Mouse (Mus musculus): Measurements from ENCODE around the gene Carhsp1.

The Carhsp1 gene

GRCm38 (mm10) chr16:8675559-8675958 is 3.6 kb upstream of the Carhsp1 start:
- no peak for DNase-seq (ENCODE audit: low spot score in 2 of 2)

DNA sequence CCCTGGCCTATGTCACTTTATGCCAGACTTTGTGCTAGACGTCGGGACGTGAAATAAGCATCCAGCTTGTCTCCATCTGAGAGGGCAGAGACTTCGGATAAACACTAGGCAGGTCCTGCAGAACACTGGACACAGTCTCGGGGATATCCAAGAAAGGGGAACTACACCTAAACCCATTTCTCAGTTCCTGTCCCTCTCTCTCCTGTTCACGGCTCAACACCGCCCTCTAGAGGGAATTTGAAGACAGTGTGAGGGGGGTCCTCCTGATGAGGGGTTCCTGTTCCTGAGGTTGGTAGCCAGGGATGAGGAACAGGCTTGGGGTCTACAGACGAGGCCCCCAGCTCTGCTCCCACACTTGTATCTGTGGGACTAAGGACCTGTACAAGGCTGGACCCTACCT is 2.2 kb upstream of the Carhsp1 start:
- peak in 1 of 2 experiments; percentile 73 for DNase-seq (ENCODE audit: low spot score in 2 of 2)

- no peak for DNase-seq (ENCODE audit: low spot score in 2 of 2)
Observed at GRCm38 (mm10) chr16:8673343-8673742, 1.4 kb upstream of the Carhsp1 start.

DNA sequence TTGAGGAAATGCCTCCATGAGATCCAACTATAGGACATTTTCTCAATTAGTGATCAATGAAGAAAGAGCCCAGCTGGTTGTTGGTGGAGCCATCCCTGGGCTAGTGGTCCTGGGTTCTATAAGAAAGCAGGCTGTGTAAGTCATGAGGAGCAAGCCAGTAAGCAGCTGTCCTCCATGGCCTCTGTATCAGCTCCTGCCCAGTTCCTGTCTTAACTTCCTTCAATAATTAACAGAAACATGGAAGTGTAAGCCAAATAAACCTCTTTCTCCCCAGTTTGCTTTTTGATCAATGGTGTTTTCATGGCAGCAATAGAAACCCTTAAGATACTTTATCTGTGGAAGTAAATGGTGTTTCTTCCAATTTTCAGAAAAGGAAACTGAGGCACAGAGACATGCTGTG is 856 bp upstream of the Carhsp1 start:
- DNase-seq (ENCODE audit: low spot score in 2 of 2), result no peak

DNA sequence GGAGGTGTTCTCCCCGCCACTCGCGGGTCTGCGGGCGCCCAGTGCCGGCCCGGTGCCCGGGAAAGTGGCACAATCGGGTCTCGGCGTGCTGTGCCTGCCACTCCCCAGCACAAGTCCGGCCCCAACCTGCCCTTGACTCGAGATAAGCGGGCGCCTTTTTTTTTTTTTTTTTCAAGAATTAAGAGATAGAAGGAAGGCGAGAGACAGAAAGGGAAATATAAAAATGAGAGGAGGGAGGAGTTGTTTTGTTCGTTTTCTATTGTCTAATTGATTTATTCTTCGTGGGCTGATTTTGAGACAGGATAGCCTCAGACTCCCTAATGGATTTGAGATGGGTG is 364 bp upstream of the Carhsp1 start:
- DNase-seq (ENCODE audit: low spot score in 2 of 2), result no peak

GRCm38 (mm10) chr16:8670041-8671035 is 1.6 kb downstream of the Carhsp1 start:
- no peak for DNase-seq (ENCODE audit: low spot score in 2 of 2)

GRCm38 (mm10) chr16:8669432-8669831 is 2.5 kb downstream of the Carhsp1 start:
- no peak for DNase-seq (ENCODE audit: low spot score in 2 of 2)

DNA sequence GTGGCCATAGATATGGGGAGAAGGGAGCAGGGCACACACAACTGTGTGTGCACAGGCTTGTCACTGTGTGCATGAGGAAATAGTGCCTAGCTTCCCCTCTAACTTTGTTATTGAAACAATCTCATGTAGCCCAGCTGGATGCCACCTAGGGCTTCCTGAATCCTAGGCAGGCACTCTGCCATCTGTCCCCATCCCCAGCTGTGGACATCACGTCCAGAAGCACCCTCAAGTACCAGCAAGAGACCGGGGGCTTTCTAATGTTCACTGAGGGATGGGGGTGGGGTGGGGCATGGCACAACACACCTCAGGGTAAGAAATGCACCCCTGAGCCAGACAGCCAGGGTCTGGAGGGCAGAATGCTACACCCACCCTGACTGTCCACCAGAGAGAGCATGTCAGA is 3.6 kb downstream of the Carhsp1 start:
- DNase-seq (ENCODE audit: low spot score in 2 of 2), result no peak

DNA sequence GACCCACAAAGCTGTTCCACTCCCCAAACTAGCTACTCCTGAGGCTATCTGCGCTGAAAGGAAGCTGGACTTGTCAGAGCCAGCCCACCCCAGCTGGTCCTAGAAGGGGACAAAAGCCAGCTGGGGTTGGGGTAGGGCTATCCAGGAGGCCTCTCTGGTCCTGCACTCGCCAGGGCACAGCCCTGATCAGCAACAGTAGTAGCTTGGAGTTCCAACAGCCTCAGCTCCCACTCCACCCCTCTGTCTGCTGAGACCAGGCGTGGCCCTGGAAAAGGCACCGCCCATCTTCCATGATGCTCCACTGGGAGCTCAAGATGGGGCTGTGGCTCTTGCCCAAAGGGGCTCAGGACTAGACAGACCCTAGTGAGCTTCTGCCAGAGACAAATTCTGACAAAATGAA is 4.1 kb downstream of the Carhsp1 start:
- no peak for DNase-seq (ENCODE audit: low spot score in 2 of 2)

DNA sequence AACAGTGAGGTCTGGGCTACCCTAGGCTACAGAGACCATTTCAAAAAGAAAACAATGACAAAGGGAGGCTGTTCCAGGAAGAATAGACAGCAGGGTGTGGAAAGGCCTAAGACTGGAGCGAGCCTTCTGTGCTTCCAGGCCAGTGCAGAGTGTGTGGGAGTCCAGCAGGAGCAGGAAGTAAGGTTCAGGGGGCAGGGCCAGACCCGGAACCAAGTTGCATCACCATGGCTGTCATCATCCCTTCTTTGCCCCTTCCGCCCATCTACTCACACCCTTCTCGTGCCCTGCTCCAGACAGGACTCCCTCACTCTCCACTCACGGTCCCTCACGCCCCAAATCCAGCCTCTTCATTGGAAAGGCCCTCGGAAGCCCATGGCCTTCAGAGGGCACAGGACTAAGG is 4.7 kb downstream of the Carhsp1 start:
- no peak for DNase-seq (ENCODE audit: low spot score in 2 of 2)

- no peak for DNase-seq (ENCODE audit: low spot score in 2 of 2)
Observed at GRCm38 (mm10) chr16:8666452-8666851, 5.5 kb downstream of the Carhsp1 start.

- DNase-seq (ENCODE audit: low spot score in 2 of 2), result no peak
Observed at GRCm38 (mm10) chr16:8665367-8665766, 6.6 kb downstream of the Carhsp1 start.

- DNase-seq (ENCODE audit: low spot score in 2 of 2), result peak in 1 of 2 experiments; percentile 69
Observed at GRCm38 (mm10) chr16:8663606-8664539, 8.1 kb downstream of the Carhsp1 start.

DNA sequence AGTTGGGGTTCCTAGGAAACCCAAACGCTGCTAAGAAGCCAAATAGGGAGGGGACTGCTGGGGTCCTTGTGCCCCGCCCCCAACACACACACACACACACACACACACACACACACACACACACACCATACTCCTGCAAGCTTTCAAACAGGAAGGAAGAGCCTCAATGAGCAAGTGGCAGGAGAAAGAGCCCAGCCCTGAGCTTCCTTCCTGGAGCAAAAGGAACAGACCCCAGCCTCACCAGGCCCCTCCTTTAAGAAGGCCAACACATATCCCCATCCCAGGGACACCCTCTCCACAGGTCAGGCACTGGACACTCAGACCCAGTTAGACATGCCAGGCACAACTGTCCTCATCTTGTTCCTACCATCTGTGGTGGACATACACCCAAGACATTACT is 8.9 kb downstream of the Carhsp1 start:
- DNase-seq (ENCODE audit: low spot score in 2 of 2), result no peak

GRCm38 (mm10) chr16:8658764-8659163 is 13.2 kb downstream of the Carhsp1 start:
- DNase-seq (ENCODE audit: low spot score in 2 of 2), result no peak

DNA sequence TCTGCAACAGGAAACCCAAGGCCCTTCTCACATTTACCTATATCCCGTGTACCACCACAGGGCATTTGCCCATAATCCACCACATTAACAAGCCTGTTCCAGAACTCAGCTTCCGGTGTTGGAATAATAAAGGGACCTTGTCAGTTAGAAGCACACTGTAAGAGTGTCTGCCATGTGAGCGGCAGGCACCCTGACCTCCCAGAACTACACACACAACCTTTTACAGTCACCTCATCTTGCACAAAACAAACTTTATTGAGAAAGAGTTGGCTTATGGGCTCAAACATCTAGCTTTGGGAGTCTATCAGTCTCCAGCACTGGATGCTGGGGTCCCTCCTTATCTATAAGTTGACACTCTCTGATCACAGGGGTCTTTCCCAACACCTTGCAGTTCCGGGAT is 13.6 kb downstream of the Carhsp1 start:
- no peak for DNase-seq (ENCODE audit: low spot score in 2 of 2)

DNA sequence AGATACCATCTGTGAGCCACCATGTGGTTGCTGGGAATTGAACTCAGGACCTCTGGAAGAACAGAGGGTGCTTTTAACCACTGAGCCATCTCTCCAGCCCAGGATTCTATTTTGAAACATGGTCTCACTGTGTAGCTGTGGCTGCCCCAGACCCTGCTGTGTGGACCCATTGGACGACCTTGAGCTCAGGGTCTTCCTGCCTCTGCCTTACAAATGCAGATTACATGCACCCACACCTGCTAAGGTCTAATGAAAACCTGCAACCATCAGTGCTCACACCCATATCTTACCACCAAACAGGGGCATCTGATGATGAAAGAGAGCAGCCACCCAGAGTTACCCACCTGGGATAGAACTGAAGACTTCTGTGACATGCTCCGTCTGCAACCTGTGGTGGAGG is 15.7 kb downstream of the Carhsp1 start:
- DNase-seq (ENCODE audit: low spot score in 2 of 2), result no peak

DNA sequence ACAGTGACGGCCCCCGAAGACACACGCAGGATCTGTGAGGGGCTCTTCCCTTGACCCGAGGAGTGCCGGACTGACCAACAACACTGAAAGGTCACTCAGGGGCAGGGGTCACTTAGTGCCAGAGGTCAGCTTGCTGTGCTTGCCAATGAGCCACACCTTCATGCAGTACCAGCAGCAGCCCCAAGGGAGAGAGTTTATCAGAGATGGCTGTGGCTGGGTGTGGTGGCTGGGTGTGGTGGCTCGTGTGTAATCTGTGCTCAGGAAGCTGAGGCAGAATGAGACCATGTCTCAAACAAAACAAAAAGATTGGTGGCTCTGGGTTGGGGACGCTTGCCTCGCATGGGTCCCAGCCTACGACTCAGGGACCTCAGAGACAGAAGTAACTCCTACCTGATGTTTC is 16.4 kb downstream of the Carhsp1 start:
- DNase-seq (ENCODE audit: low spot score in 2 of 2), result no peak

- no peak for DNase-seq (ENCODE audit: low spot score in 2 of 2)
Observed at GRCm38 (mm10) chr16:8655108-8655507, 16.8 kb downstream of the Carhsp1 start.

- DNase-seq (ENCODE audit: low spot score in 2 of 2), result no peak
Observed at GRCm38 (mm10) chr16:8650007-8650406, 21.9 kb downstream of the Carhsp1 start.

DNA sequence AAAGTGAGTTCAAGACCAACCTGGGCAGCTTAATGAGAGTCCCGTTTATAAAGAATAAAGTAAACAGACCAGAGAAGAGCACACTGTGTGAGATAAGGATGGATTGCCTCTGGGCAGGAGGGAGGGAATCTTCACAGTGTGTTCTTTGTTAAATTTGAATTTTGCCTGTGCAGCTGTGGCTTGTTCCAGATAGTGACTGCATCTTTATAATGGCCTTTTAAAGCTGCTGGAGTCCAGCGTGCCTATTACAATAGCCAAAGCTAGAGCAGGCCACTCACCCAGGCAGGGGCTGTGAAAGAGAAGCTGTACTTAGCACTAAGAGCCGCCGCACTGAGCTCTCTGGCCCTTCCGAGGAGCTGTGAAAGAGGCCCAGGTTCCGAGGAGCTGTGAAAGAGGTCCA is 26.4 kb downstream of the Carhsp1 start:
- DNase-seq (ENCODE audit: low spot score in 2 of 2), result no peak

DNA sequence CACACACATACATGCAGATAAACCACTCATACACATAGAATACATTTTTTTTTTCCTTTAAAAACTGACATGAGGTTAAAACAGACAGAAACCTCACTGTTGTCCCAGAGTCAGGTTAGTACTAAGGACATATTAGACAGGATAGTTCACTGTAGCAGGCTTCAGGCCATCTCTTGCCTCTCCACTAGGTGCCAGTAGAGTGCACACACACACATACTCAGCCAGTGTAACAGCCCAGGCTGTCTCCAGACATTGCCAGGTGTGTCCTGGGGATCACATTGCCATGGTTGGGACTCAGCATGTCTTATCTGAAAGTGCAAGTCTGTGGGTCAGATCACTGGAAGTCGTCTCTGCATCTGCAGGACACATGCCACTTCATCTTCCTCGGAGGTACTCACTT is 28.1 kb downstream of the Carhsp1 start:
- peak in 1 of 2 experiments; percentile 57 for DNase-seq (ENCODE audit: low spot score in 2 of 2)
